Mouse (Mus musculus) spleen, embryonic (tissue): Measurements from ENCODE around the gene Ncf1.

ENCODE experiments used
- CTCF ChIA-PET: fragments of 350-600 bp; sonication (Branson Sonifier 250); formaldehyde crosslinking; loops from one replicate; lab custom pipeline; 2022; lab: Charles Lee

Ncf1 gene

DNA sequence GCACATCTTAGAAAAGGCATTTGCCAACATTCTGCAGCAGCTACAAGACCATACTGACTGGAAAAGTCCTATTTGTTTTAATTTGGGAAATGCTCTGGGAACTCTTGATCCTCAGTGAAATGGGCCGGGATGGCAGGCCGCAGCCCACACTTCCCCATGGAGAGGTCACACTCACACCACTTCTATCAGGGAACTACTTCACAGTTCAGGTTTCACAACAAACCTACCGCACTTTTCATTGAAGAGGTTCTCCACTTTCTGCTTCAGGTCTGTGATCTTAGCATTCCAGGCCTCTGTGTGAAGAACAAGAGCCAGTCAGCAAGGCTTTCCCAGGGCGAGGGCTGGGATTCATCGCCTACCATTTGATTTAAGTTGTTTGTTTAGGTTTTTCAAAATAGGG lies 15.5 kb upstream of the Ncf1 start:
- CTCF ChIA-PET: interaction anchor here (0.6 to 0.8 kb wide), 3 partner anchors 17 to 56 kb away, joined by 3 to 6 read pairs (median 3); no protein-coding TSS in a partner anchor

DNA sequence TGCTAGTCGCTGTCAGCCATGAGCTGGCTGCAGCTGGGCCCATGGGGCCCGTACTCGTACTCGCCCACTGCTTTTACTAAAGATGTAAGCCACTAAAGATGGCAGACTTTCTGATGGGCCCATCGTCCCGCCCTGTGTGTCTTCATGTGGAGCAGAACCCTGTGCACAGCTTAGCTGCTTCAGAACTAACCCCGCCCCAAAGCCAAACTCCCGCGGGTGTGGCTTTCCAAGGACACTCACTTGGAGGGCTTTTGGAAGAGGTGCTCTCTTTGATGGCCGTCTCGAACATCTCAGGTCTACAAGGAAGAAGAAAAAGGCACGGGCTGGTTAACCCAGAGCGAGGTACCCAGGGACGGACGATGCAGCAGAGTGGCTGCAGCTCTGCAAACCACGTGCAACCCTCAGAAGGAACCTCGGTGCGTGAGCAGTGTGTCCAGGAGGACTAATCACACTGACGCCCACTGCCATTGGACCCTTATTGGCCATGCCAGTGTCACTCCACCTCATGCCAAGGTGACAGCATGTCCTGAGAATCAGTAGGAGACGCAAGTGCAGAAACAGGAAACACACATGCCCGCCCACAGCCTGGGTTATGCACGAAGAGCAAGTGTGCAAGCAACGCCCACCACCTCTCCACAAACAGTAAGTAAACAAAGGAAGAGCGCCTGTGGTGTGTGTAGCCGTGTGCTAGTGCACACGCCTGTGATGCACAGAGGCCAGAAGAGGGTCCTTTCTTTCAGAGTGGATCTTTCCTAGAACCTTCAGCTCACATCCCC lies 14.4 kb upstream of the Ncf1 start:
- CTCF ChIA-PET: interaction anchor here (0.6 to 0.8 kb wide), 2 partner anchors 16 to 39 kb away, joined by 3 read pairs; no protein-coding TSS in a partner anchor

DNA sequence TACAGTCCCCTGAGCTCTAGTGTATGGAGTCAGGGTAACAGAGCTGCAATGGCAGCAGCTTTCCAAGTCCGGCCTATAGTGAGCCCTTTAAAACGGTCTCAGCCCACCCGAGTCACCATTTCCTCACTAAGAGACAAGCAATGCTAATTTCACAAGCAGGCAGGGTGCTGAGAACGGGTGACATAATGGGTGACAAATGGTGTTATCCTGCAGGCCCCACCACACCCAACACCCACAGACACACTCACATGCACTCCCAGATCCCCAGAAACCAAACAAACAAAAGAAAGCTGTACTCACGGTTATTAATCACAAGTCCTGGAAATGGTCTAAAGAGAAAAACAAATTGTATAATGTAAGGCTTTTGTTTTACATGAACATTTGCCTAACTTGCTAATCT lies 12.4 kb upstream of the Ncf1 start:
- CTCF ChIA-PET: no interaction called here

DNA sequence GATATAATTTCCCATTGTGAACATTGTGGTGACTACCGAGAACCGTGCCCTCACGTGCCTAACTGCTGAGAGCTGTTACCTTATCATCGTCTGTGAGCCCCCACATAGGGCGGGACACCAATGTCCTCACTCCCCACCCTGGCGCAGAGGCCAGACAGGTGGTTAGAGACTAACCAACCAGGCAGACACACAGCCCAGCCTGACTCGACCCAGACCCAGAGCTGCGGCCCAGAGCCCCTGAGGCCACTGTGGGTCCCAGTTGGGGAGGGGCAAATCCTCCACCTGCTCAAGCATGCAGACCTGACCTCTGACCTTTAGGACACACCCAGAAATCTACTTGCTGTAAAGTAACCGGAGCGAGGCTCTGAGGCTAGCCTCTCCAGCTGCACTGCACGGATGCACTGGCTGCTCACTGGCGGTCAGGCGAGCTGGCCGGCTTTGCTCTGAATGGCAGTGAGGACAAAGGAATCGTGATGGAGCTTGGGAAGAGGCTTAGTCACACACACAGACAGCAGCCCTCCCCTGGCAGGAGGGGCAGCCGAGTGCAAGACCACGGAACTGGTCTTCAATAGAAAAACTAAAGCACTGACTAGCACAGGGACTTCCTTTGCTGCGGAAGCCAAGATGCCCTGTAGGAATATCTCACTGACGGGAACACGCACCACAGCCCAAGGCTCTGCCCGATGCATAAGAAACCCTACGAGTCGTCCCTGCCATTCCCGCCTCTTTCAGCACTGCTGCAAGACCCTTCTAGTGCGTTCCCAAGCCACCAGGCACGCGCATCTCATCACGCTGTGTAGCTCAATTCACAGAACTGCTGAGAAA lies 8.7 kb upstream of the Ncf1 start:
- CTCF ChIA-PET: interaction anchor here (1.4 kb wide), 1 partner anchor 10 kb away, joined by 5 read pairs; no protein-coding TSS in a partner anchor

DNA sequence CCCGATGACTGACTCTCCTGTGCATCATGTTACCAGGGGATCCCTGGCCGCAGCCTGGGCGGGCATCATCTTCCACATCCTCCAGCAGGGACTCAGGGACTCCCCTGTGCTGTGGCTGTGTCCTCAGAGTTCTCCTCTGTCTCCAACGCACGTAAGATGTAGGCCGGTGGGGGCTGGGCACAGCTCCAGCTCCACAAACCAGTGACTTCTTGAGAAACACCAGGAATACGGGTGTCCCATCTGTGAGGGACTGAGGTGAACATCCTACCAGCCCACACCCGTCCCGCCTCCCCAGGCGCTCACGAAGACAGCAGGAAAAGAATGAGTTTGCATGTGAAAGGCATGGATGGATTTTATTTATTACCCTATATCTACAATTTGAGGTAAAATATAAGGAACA lies 8.1 kb upstream of the Ncf1 start:
- CTCF ChIA-PET: interaction anchor here (0.6 to 1.4 kb wide), 2 partner anchors 10 to 26 kb away, joined by 3 to 5 read pairs; no protein-coding TSS in a partner anchor

DNA sequence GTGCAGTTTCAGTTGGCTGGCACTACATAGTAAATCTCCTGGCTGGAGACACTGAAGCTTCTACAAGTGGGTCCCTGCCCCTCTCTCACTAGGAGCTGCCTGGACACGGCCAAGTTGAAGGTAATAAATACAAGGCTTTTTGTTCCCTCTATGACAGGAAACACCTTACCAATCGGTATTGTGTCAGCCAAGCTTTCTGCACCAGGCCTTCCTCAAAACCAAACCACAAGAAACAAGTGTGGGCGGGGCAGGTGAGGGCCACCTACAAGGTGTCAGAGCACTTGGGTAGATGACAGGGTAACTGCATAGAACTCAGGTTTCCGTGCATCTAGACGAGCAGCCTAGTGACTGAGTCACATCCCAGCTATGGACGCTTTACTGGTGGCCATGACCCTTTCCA lies 7.4 kb upstream of the Ncf1 start:
- CTCF ChIA-PET: interaction anchor here (1.0 to 1.4 kb wide), 2 partner anchors 9 to 11 kb away, joined by 5 to 6 read pairs; no protein-coding TSS in a partner anchor

DNA sequence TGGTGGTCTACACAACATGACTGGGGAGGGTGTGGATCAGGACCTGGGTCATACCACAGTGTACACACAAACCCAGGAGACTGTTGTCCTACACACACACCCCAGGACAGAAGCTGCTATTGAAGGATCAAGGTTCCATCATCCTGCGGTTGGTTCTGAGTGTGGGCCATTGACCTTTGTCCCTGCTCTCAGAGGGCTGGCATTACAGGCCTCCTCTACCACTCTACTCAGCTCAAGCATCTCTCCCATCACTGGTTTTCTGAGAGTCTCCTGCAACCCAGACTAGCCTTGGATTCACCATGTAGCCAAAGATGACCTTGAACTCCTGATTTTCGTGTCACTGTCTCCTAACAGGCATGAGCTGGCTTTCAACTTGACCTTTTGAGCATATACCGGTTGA lies 6.8 kb upstream of the Ncf1 start:
- CTCF ChIA-PET: interaction anchor here (1.0 kb wide), 1 partner anchor 10 kb away, joined by 6 read pairs; no protein-coding TSS in a partner anchor

DNA sequence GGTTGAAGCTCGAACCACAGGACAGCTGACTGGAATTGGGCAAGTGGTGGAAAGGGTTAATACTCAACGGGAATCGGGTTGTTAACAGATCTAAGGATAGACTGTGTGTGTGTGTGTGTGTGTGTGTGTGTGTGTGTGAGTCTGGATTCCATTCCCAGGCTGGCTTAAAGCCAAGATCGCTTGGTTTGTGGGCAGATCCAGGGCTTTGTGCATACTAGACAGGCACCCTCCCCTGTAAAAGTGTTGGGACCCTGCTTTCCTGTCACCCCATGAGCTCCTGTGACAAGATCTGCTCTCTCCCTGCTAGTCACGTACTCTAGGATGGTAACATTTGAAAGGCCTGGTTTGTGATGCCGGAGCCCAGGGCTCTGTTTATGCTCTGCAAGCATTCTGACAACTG lies 5.7 kb upstream of the Ncf1 start:
- CTCF ChIA-PET: interaction anchor here (0.5 to 0.7 kb wide), 3 partner anchors 28 to 1303 kb away, joined by 4 to 7 read pairs (median 5); no protein-coding TSS in a partner anchor

DNA sequence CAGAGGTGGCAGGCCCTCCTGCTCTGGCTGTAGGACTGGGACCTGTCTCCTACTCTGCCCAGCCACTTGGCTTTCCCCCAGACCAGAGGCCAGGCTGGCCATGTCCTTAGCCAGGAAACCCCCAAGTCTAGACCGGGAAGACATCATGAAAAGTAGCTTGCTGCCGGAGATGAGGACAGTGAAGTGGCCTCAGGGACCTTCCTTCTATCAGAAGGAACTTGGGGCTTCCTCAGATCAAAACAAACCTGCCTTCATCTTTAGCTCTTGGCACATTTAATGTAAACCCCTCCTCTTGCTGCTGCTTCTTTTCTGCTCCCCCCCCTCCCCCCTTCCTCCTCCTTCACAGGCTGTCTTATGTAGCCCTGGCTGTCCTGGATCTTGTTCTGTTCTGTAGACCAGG lies 4.8 kb upstream of the Ncf1 start:
- CTCF ChIA-PET: interaction anchor here (0.6 kb wide), 2 partner anchors 142 to 456 kb away, joined by 3 to 5 read pairs; no protein-coding TSS in a partner anchor

DNA sequence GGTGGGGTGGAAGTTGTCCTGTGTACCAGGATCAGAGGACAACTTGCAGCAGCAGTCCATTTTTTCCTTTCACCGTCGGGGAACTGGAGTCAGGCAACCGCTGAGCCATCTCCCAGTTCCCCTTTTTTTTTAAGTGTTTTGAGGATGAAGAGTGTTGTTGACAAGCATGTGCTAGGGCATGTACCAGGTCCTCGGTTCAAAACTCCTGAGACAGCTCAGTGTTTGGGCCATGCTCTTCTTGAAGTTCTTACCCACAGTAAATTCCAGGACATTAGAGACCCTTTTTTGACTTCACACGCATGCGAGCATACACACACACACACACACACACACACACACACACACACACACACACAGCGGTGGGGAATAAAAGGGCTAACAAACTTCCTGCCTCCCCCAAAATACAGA lies 3.8 kb upstream of the Ncf1 start:
- CTCF ChIA-PET: interaction anchor here (0.7 kb wide), 1 partner anchor 76 kb away, joined by 3 read pairs; no protein-coding TSS in a partner anchor

DNA sequence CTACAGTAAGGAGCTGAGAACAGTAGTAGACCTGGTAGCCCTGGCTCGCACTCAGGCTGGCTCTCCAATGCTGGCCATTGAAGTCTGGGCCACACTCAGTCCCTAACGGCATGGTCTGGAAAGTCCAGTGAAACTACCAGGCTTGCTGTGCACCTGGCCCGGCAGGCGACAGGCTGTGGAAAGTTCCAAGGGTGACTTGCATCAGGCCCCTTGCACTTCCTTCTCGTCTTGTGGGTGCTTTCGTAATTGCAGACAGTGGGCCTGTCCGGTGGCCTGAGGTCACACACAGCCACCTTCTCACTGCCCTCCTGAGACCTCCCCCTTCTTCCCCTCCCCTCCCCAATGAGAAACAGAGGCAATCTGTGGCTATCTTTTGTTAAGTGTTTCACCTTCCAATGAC lies 3.1 kb upstream of the Ncf1 start:
- CTCF ChIA-PET: no interaction called here

DNA sequence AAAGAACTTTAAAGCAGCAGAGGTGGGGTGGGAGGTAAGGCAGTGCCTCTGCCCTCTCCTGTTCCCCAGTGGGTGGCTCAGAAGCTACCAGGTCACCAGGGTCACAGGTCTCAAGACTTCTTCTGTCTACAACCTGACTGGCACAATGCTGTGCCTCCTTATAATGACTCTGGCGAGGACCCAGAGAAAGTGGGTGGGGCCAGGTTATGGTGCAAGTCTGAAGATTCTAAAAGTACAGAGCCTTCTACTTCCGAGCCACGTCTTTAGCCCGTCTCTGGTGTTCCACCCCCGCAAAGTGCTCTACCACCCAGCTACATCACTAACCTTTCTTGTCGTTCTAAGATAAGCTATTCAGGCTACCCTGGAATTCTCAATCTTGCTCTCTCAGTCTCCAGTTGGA lies 2.7 kb upstream of the Ncf1 start:
- CTCF ChIA-PET: no interaction called here

DNA sequence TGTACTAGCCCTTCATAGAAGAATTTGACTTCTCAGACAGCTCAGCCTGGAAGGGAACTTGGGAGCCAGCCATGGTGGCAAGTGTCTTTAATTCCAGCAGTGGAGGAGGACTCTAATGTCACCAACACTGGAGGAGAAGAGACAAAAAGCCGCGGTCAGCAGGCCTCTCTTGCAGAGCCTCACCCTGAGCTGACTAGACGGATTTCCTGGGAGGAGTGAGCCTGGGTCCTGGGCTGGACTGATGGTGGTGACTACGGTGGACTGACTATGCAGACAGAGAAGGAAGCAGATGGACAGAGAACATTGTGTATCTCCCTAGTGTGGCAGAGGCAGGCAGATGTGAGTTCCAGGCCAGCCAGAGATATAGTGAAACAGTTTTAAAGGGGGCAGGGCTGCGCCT lies 2.0 kb upstream of the Ncf1 start:
- CTCF ChIA-PET: no interaction called here

DNA sequence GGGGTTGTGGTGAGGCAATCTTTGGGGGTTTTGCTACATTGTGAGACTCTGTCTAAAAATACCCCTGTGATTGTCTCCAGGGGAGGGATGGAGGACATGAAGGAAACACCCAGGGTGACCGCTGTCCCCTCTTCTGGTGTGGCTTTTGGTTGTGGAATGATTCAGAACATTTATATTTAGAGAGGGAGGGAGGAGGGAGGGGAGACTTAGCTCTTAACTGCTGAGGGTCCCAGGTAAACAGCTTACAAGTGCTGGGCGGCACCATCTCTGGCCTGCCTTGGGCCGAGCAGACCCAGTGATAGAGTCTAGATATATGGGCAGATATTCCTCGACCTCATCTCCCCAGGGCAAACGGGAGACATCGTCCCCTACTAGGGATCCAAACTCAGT lies 1.2 kb downstream of the Ncf1 start:
- CTCF ChIA-PET: interaction anchor here (0.7 to 1.0 kb wide), 3 partner anchors 9 to 133 kb away, joined by 3 to 5 read pairs (median 3); no protein-coding TSS in a partner anchor

DNA sequence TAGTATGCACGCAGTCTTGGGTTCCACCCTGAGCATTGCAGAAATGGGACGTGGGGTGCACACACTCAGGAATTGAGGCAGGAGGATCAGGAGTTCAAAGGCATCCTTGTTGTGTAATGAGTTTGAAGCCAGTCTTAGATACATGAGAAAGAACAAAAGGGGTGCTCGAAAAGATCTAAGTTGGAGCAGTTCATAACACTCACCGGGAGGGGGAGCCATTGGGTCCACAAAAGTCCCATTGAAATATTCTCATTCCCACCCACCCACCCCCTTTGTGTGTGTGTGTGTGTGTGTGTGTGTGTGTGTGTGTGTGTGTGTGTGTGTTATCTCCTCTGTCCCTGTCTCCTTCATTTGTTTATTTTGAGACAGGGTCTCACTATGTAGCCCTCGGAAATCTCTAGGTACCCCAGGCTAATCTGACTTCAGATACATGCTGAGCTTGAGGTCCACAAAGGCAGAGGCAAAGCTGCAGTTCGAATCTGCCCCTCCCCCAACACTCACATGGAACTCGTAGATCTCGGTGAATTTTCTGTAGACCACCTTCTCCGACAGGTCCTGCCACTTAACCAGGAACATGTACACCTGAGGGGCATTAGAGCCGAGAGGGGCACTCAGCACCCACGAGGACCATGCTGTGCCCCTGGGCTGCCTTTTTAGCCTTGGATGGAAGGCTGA lies 1.7 kb downstream of the Ncf1 start:
- CTCF ChIA-PET: interaction anchor here (1.0 kb wide), 2 partner anchors 9 to 17 kb away, joined by 3 to 5 read pairs; no protein-coding TSS in a partner anchor

DNA sequence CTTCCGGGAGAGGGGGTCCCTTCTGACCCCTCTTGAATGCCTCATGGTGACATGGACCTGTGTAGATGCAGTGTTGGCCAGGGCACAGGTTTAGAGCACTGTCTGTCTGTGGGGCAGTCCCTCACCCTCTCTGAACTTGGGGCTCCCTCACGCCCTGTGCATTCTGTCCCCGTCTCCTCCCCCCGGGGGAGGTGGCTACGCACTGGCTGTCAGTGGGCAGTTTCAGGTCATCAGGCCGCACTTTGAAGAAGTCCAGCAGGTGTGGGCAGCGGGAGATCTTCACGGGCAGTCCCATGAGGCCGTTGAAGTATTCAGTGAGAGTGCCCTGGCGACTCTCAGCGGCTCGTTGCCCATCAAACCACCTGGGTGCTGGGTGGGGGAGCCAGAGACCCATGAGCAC lies 2.5 kb downstream of the Ncf1 start:
- CTCF ChIA-PET: interaction anchor here (0.7 kb wide), 1 partner anchor 22 kb away, joined by 3 read pairs; no protein-coding TSS in a partner anchor

DNA sequence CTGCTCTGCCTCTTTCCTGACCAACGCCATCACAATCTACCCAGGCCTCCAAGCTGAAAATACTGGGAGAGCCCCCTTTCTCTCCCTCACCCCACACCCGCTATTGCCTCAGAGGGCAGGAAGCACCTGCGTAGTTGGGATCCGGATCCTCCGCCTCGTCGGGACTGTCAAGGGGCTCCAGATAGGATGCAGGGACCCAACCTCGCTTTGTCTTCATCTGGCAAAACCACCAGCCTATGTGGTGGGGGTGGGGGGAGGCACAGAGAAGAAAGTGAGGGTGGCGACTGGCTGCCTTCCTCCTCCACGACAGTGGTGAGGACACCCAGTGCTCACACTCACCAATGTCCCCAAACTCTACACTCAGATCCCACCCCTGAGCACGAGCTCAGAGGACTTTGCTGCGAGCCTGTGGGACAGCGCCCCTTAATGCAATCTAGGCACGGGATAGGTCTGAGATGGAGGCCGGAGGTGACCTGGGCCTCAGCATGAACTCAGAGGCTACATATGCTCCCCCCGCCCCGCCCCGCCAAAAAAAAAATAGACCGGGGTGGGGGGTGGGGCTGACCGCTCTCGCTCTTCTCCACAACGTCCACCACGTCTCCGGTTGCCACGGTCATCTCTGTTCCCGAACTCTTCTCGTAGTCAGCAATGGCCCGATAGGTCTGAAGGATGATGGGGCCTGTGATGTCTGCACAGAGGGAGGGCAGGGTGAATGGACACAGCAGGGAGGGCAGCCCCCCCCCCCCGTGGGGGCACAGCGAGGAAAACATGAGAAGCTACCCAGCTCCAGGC lies 4.1 kb downstream of the Ncf1 start:
- CTCF ChIA-PET: interaction anchor here (1.5 kb wide), 1 partner anchor 11 kb away, joined by 6 read pairs; no protein-coding TSS in a partner anchor

DNA sequence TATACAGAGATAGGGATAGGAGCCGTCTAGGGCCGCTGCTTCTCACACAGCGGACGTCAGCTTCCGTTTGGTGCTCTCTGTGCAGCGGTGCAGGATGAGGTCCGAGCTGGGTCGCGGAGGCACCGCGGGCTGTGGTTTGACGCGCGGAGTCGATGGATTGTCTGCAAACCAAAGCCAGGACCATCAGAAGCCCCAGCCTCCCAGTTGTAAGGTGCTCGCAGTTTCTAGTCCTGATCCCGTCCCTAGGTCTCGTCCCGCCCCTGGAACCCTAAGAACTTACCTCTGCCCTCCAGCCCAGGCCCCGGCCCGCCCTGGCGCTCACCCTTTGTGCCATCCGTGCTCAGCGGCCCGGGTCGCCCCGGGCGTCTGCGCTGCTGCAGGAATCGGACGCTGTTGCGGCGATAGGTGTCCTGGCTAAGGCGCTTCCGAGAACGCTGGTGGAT lies 7.7 kb downstream of the Ncf1 start:
- CTCF ChIA-PET: no interaction called here

DNA sequence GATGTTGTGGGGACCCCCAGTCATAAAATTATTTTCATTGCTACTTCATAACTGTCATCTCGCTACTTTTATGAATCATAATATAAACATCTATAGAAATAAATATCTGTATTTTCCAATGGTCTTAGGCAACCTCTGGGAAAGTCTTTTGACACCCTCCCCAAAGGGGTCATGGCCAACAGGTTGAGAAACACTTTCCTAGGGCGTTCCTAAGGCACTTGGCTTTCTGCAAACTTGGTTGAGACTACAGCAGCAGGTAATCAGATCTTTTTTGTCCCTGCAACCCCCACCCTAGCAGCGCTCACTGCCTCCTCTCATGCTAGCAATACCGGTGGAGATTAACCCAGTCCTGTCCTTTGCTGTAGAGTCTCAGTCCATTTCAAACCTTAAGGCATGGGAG lies 8.1 kb downstream of the Ncf1 start:
- CTCF ChIA-PET: no interaction called here

DNA sequence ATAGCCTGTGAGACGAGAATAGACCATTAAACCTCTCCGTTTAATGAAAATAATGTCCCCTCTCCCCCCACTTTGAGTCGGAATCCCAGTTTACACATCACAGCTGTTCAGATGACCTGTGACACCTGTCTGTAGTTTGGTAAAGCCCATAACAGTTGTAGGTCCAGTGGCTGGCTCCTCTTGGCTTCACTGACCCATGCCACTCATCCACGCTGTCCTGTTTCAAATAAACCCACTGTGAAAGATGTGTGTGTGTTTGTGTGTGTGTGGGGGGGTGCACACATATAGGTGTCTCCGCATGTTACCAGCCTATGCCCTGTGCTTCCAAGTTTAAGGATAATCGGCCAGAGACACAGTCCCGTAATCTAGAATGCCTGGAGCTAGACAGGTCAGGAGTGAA lies 11.5 kb downstream of the Ncf1 start:
- CTCF ChIA-PET: interaction anchor here (1.2 kb wide), 1 partner anchor 13 kb away, joined by 3 read pairs; no protein-coding TSS in a partner anchor
